Mouse (Mus musculus) gastrocnemius, adult 2 months (tissue): ENCODE data around the gene Ndufv3. TPM values are rescaled to one million over a fixed set of nuclear protein-coding genes. Genes with fewer than 3 reads are reported as not detected.

Experiments used
- DNase-seq: peaks from one replicate; pipeline ENCODE4 v3.0.0; 2022
- H3K27ac ChIP-seq: fragments of 200-600 bp; 2 replicates; pipeline ENCODE4 v1.8.1; 2022; ENCODE audit warnings: mild to moderate bottlenecking
- H3K4me3 ChIP-seq: fragments of 200-600 bp; 2 replicates; pipeline ENCODE4 v1.8.1; 2022; ENCODE audit warnings: mild to moderate bottlenecking, moderate library complexity
- CTCF ChIP-seq: fragments of 200-600 bp; IDR thresholded peaks from 2 replicates; pipeline ENCODE4 v1.8.1; 2022; ENCODE audit warnings: antibody characterized with exemption, mild to moderate bottlenecking, moderate library complexity
- intact Hi-C: fragments of 180-260 bp; cut with DNase I; formaldehyde crosslinking; loops from one replicate; pipeline ENCODE4 v1.15.1; 2025
- microRNA-seq: library from miRNA; unstranded; fragments of <30 nt; microRNA quantifications from one replicate; pipeline ENCODE4 v1.2.0, GENCODE M21; 2021
- total RNA-seq, 2 experiments: library from RNA; stranded (reverse); gene quantifications; 2 replicates each; pipeline ENCODE4 v1.2.3; 2021

Gene Ndufv3
- total RNA-seq, 2 experiments from 2014 or later, result 451 to 524 TPM

- Histone ChIP-seq H3K4me3 (peak overlapping the region; percentile 94), H3K27ac (peak overlapping the region; percentile 96)
- TF ChIP-seq CTCF, result no peak
- intact Hi-C loops, result loop anchor here (2.0 to 5.0 kb wide), 3 partner anchors 45 to 92 kb away; partner anchors contain the start of genes Ndufv3 and U2af1
- DNase-seq, result peak; percentile 81
Observed at GRCm38 (mm10) chr17:31565141-31566056, 45.5 kb downstream of the Ndufv3 start.

GRCm38 (mm10) chr17:31566276-31566675, 46.4 kb downstream of the Ndufv3 start:
- Histone ChIP-seq H3K27ac (peak overlapping the region; percentile 96), H3K4me3 (peak overlapping the region; percentile 94)
- intact Hi-C loops, result loop anchor here (5.0 kb wide), 1 partner anchor 91 kb away; the partner anchor contains the start of gene U2af1
- DNase-seq, result no peak
- TF ChIP-seq CTCF, result no peak

DNA sequence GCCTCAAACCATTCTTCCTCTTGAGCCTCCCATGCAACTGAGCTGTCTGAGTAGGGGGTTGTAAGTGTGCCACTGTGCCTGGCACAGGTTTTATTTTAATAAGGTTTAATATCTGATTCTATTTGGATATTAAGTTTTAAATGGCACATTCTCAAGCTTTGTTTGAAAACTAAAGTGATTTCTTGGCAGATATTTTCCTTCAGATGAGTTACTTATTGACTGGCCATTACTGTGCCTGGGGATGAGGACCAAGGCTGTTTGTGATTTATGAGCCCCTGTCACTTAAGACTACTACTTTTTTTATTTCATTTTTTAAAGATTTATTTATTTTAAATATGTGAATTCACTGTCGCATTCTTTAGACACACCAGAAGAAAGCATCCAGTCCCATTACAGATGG, 49.8 kb downstream of the Ndufv3 start:
- Histone ChIP-seq H3K27ac (peak overlapping the region; percentile 76), H3K4me3 (no peak overlapping the region)
- intact Hi-C loops, result loop anchor here (5.0 kb wide), 1 partner anchor 88 kb away; the partner anchor contains the start of gene U2af1
- no peak for DNase-seq
- no peak for TF ChIP-seq CTCF

DNA sequence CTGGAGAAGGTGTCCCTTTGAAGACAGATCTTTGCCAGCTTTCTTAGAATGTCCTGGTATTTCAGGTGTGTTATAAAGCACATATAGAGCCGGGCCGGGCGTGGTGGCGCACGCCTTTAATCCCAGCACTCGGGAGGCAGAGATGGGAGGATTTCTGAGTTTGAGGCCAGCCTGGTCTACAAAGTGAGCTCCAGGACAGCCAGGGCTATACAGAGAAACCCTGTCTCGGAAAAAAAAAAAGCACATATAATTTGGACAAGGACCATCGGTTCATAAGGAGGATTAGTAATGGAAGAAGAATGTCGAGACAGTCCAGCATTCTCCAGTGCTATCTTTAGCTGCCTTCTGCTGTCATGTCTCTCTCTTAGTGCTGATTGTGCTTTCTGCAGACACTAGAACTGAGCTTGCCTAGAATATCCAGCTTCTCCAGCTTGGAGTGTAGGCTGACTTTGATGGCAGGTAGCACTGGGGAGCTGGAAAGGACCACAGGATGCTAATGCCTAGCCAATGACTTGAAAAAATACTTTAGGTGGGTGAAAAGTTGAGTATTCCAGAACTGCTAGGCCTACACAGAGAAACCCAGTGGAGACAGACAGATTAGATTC, 50.5 kb downstream of the Ndufv3 start:
- DNase-seq, result peak; percentile 50
- TF ChIP-seq CTCF, result no peak
- H3K27ac ChIP-seq, result peak overlapping the region; percentile 76
- no peak overlapping the region for H3K4me3 ChIP-seq
- intact Hi-C loops, result no loop called here

DNA sequence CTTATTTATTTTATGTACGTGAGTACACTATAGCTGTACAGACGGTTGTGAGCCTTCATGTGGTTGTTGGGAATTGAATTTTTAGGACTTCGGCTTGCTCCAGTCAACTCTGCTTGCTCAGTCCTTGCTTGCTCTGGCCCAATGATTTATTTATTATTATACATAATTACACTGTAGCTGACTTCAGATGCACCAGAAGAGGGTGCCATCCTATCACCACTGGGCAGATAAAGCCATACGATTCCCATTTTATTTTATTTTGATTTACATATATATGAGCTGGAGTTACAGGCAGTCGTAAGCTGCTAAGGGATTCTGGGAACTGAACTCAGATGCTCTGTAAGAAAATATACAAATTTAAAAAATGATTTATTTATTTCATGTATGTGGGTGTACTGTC, 51.8 kb downstream of the Ndufv3 start:
- intact Hi-C loops, result no loop called here
- Histone ChIP-seq H3K27ac (peak overlapping the region; percentile 76; the same call in 1 of the 2 replicates), H3K4me3 (no peak overlapping the region)
- TF ChIP-seq CTCF, result peak; percentile 6; the same call in 1 of the 2 replicates
- DNase-seq, result no peak

DNA sequence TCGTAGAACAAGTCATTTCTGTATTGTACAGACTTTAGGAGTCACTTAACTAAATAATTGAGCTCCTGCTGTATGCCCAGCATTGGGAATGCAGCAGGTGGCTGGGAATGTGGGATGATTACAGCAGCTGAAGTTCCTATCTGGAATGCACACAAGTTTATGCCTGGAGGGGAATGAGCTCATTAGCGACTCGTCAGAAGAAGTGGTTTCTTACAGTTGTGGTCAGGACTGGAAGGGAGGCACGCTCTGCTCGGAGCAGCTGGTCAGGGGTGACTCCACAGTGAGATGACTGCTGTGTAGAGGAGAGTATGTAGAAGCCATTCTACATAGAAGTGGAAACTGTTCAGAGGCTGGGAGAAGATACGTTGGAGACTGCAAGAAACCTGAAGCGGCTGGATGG, 54.7 kb downstream of the Ndufv3 start:
- Histone ChIP-seq H3K4me3 (no peak overlapping the region), H3K27ac (no peak overlapping the region)
- TF ChIP-seq CTCF, result no peak
- intact Hi-C loops, result no loop called here
- DNase-seq, result no peak

- no peak for DNase-seq
- intact Hi-C loops, result no loop called here
- H3K4me3 ChIP-seq, result no peak overlapping the region
- H3K27ac ChIP-seq, result peak overlapping the region; percentile 6; the same call in 1 of the 2 replicates
- no peak for TF ChIP-seq CTCF
Observed at GRCm38 (mm10) chr17:31576394-31577175, 56.7 kb downstream of the Ndufv3 start.

- no peak for TF ChIP-seq CTCF
- intact Hi-C loops, result no loop called here
- Histone ChIP-seq H3K4me3 (no peak overlapping the region), H3K27ac (no peak overlapping the region)
- DNase-seq, result no peak
Observed at GRCm38 (mm10) chr17:31580344-31580743, 60.4 kb downstream of the Ndufv3 start.

Small RNA genes lying within 50 kb of the gene (microRNA-seq; reads per million reads assigned to microRNA genes)
- not detected for gene Gm24970

Other genes with a start within 250 kb of the Ndufv3 start
- 10 to 100 TPM in 1 of 2 experiments, 1 to 10 TPM in 1; 4.7 to 17.5 TPM for gene Rsph1, start 242.7 kb upstream of the Ndufv3 start, total RNA-seq
- 1 to 10 TPM; 3.0 to 4.2 TPM for gene Slc37a1, start 233.3 kb upstream of the Ndufv3 start, total RNA-seq
- gene Pde9a, start 133.9 kb upstream of the Ndufv3 start, total RNA-seq, result 1 to 10 TPM; 1.8 to 3.3 TPM
- 1 to 10 TPM; 4.3 to 7.7 TPM for gene Wdr4, start 135 bp upstream of the Ndufv3 start, total RNA-seq
- 1 to 10 TPM; 7.0 to 7.1 TPM for gene Pknox1, start 44.6 kb downstream of the Ndufv3 start, total RNA-seq
- under 1 TPM; 0.82 to 0.95 TPM for gene Cbs, start 117.1 kb downstream of the Ndufv3 start, total RNA-seq
- gene U2af1, start 138.8 kb downstream of the Ndufv3 start, total RNA-seq, result 10 to 100 TPM; 67.8 to 68.3 TPM
- gene Cryaa, start 157.7 kb downstream of the Ndufv3 start, total RNA-seq, result not detected